Mouse (Mus musculus) lung, postnatal 0 days (tissue): ENCODE results near the gene Fam241b. TPM values are rescaled to one million over a fixed set of nuclear protein-coding genes. Genes with fewer than 3 reads are reported as not detected.

Source experiments
- ATAC-seq: fragments of 200-750 bp; cut with Nextera tagmentation; 2 replicates; pipeline ENCODE4 v1.8.0; 2017; ENCODE audit warnings: moderate library complexity
- DNase-seq: peaks from one replicate; pipeline ENCODE4 v3.0.0-alpha.2; 2016; ENCODE audit warnings: low spot score
- H3K27ac ChIP-seq: fragments of 300-500 bp; sonication (generic); 2 replicates; pipeline ENCODE4 v1.5.1; 2014; ENCODE audit warnings: antibody characterized with exemption, mild to moderate bottlenecking, low read length, mixed read lengths
- H3K27me3 ChIP-seq: fragments of 300-500 bp; sonication (generic); replicated peaks from 2 replicates; pipeline ENCODE4 v1.6.1; 2014; ENCODE audit warnings: low read length, mixed read lengths; ENCODE audit not compliant: insufficient read depth
- H3K36me3 ChIP-seq: fragments of 300-500 bp; sonication (generic); 2 replicates; pipeline ENCODE4 v1.6.1; 2014; ENCODE audit warnings: low read length, mixed read lengths; ENCODE audit not compliant: insufficient read depth
- H3K4me1 ChIP-seq: fragments of 300-500 bp; sonication (generic); 2 replicates; pipeline ENCODE4 v1.6.1; 2014; ENCODE audit warnings: antibody characterized with exemption, low read depth, low read length, mixed read lengths; ENCODE audit not compliant: insufficient read depth
- H3K4me2 ChIP-seq: fragments of 300-500 bp; sonication (generic); replicated peaks from 2 replicates; pipeline ENCODE4 v1.6.1; 2014; ENCODE audit warnings: low read depth, mild to moderate bottlenecking, low read length, moderate library complexity, mixed read lengths
- H3K4me3 ChIP-seq: fragments of 300-500 bp; sonication (generic); 2 replicates; pipeline ENCODE4 v1.5.1; 2014; ENCODE audit warnings: low read depth, low read length
- H3K9ac ChIP-seq: fragments of 300-500 bp; sonication (generic); replicated peaks from 2 replicates; pipeline ENCODE4 v1.6.1; 2014; ENCODE audit warnings: low read depth, mild to moderate bottlenecking
- H3K9me3 ChIP-seq: fragments of 300-500 bp; sonication (generic); 2 replicates; pipeline ENCODE4 v1.6.1; 2016; ENCODE audit warnings: low read length, mixed read lengths
- CTCF ChIP-seq: IDR thresholded peaks from 2 replicates; pipeline ENCODE4 v1.5.1; 2016; ENCODE audit warnings: antibody characterized with exemption, mild to moderate bottlenecking
- EP300 ChIP-seq: IDR thresholded peaks from 2 replicates; pipeline ENCODE4 v1.6.1; 2016; ENCODE audit warnings: antibody characterized with exemption, mild to moderate bottlenecking, control low read depth
- WGBS: fragments of 180-500 bp; shearing (Covaris S2); extraction: QIAGEN DNeasy Blood & Tissue Kit; methylation state at CpG from one replicate; pipeline ENCODE4 v1.1.7; 2014; 5-methylcytosine and 5-hydroxymethylcytosine counted together
- polyA plus RNA-seq: library from polyadenylated mRNA; unstranded; fragments of >200 nt; fragmentation: Nextera tagmentation; extraction: Ambion mirVana; gene quantifications from 2 replicates; pipeline ENCODE4 v1.2.1, GENCODE M21; 2015

The Fam241b gene
- polyA plus RNA-seq, 1 experiment from 2014 or later, result 16.8 TPM

GRCm38 (mm10) chr10:62060224-62060913, 83.4 kb downstream of the Fam241b start:
- WGBS, result 49% methylated on average over 16 of the region's 16 CpGs
- H3K9me3 ChIP-seq, result no peaks in the 10 kb centered on the region
- TF ChIP-seq CTCF (no peak), EP300 (no peak)
- H3K4me1 ChIP-seq, result 0 out of 2 replicates have a peak, but pooled peaks cover 4% of the 10 kb centered on the region
- no peak overlapping the region for H3K9ac ChIP-seq
- no peaks in the 10 kb centered on the region for H3K27me3 ChIP-seq
- DNase-seq, result peak; percentile 9
- no peak overlapping the region for H3K4me3 ChIP-seq
- no peak overlapping the region for H3K4me2 ChIP-seq
- no peak for ATAC-seq
- no peak overlapping the region for H3K27ac ChIP-seq
- no peaks in the 10 kb centered on the region for H3K36me3 ChIP-seq

GRCm38 (mm10) chr10:62058508-62059375, 85.0 kb downstream of the Fam241b start:
- Histone ChIP-seq H3K9me3 (no peaks in the 10 kb centered on the region), H3K4me1 (0 out of 2 replicates have a peak, but pooled peaks cover 4% of the 10 kb centered on the region), H3K9ac (no peak overlapping the region), H3K27ac (no peak overlapping the region), H3K4me3 (no peak overlapping the region), H3K4me2 (no peak overlapping the region), H3K36me3 (no peaks in the 10 kb centered on the region), H3K27me3 (no peaks in the 10 kb centered on the region)
- 63% methylated on average over 12 of the region's 13 CpGs for WGBS
- TF ChIP-seq CTCF (no peak), EP300 (no peak)
- no peak for ATAC-seq
- no peak for DNase-seq

Other genes with a start within 250 kb of the Fam241b start
- gene Col13a1, start 164.8 kb downstream of the Fam241b start, polyA plus RNA-seq, result 54.8 and 61.8 TPM in 2 replicates
- gene Neurog3, start 10.8 kb downstream of the Fam241b start, polyA plus RNA-seq, result not detected in 2 replicates
- 106 and 119 TPM in 2 replicates for gene Tspan15, start 87.3 kb upstream of the Fam241b start, polyA plus RNA-seq
- 0.32 and 0.40 TPM in 2 replicates for gene Tacr2, start 108.5 kb upstream of the Fam241b start, polyA plus RNA-seq
- 25.8 and 27.8 TPM in 2 replicates for gene Hk1, start 236.0 kb upstream of the Fam241b start, polyA plus RNA-seq